Mouse (Mus musculus) small intestine, adult 2 months (tissue): Measurements from ENCODE around the gene Itga2.

Experiments used
- CTCF ChIP-seq: fragments of 200-500 bp; IDR thresholded peaks from 2 replicates; pipeline ENCODE4 v1.5.1; 2012; ENCODE audit warnings: low read depth, mild to moderate bottlenecking, control low read depth, inconsistent platforms, low read length, moderate library complexity, mixed read lengths; ENCODE audit not compliant: insufficient replicate concordance, insufficient read length; ENCODE audit errors: extremely low read depth
- POLR2A ChIP-seq: fragments of 200-500 bp; IDR thresholded peaks from 2 replicates; pipeline ENCODE4 v1.6.1; 2012; ENCODE audit warnings: low read depth, mild to moderate bottlenecking, control low read depth, inconsistent platforms, low read length, moderate library complexity

DNA sequence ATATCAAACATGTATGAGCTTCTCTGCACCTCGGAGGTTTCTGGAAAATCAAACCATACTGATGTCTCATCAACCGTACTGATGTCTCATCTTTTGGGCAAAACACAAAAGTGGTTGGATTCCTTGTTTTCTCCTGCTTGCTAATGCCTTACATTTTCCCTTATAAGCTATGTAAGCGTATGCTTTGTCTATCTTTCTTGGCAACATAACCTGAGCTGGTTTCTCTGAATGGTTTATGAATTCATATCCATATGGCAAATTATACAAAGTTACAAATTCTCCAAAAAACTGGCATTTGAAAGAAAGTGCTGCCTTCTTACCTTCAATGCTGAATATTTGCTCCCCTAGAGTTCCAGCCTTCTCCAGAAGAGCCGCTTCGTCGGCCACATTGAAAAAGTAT is 57.2 kb downstream of the Itga2 start:
- TF ChIP-seq POLR2A: no peak
- no peak for TF ChIP-seq CTCF
